9 mouse cellular contexts compared by ENCODE assay signal in genomic region chr3:89512225-89512624, GRCm38 (mm10). TPM values are rescaled to one million over a fixed set of nuclear protein-coding genes. Genes with fewer than 3 reads are reported as not detected.
DNase-seq lines count a peak whose midpoint lies in the region; ATAC-seq and TF ChIP-seq lines count a peak whose summit lies in the region.
"Had no signal": no experiment of that assay in that cellular context is flagged by ENCODE, and none has a peak within 500 bp of the region (broad histone marks: within the 10 kb centered on the region; RNA-seq: fewer than 3 reads in every experiment).

No protein-coding gene starts in this region.

- no peak for TF ChIP-seq POLR2A in CH12.LX (IDR thresholded peaks at IDR 0.05; ENCODE audit: low read depth, low read length)

- H3K36me3 ChIP-seq in intestine, postnatal 0 days (ENCODE audit: control insufficient read depth, insufficient read depth): no peaks in the 10 kb centered on the region
- no peaks in the 10 kb centered on the region for H3K36me3 ChIP-seq in intestine, embryonic 15.5 days
- no peaks in the 10 kb centered on the region for H3K36me3 ChIP-seq in CH12.LX (replicated peaks in 1 of 2; ENCODE audit: control insufficient read depth in 1 of 2, insufficient read depth in 1 of 2, low read length in 1 of 2)
- no peaks in the 10 kb centered on the region for H3K36me3 ChIP-seq in limb, embryonic 11.5 days (ENCODE audit: control insufficient read depth, insufficient read depth, low read length)
- H3K36me3 ChIP-seq: limb, embryonic 15.5 days had no signal

- no peak for ATAC-seq in intestine, postnatal 0 days
- ATAC-seq in intestine, embryonic 15.5 days: no peak
- no peak for ATAC-seq in limb, embryonic 11.5 days (ENCODE audit: insufficient number of reproducible peaks, low FRiP score, low TSS enrichment, low read depth)
- no peak for ATAC-seq in erythroid progenitor cell, adult 5-6 weeks (replicated peaks; ENCODE audit: low FRiP score, poor library complexity, severe bottlenecking)

- no peak for TF ChIP-seq EP300 in CH12.LX (IDR thresholded peaks at IDR 0.05; ENCODE audit: low read length)

- dilution Hi-C loops in CH12.LX (cut with MboI; ENCODE audit: extremely low pct_ligation_motif_present, extremely low pct_unique_long_range_greater_than_20kb, low sequenced_read_pairs): no loop called here

- peak; percentile 54 for TF ChIP-seq RAD21 in CH12.LX (IDR thresholded peaks at IDR 0.05; ENCODE audit: low read depth, low read length)

- H3K9ac ChIP-seq in intestine, postnatal 0 days (ENCODE audit: low read depth, low read length): no peak overlapping the region
- no peak overlapping the region for H3K9ac ChIP-seq in intestine, embryonic 15.5 days
- H3K9ac ChIP-seq in CH12.LX (ENCODE audit: insufficient read depth, low read depth): no peak overlapping the region
- H3K9ac ChIP-seq in limb, embryonic 11.5 days (ENCODE audit: low read length): no peak overlapping the region
- H3K9ac ChIP-seq: limb, embryonic 15.5 days had no signal

- no peak overlapping the region for H3K4me3 ChIP-seq in intestine, postnatal 0 days (ENCODE audit: low read depth, low read length)
- no peak overlapping the region for H3K4me3 ChIP-seq in intestine, embryonic 15.5 days (replicated peaks)
- H3K4me3 ChIP-seq in CH12.LX (replicated peaks in 1 of 3; ENCODE audit: low read depth in 2 of 3, low read length in 2 of 3, poor library complexity in 1 of 3): no peak overlapping the region
- H3K4me3 ChIP-seq in limb, embryonic 11.5 days (ENCODE audit: low read depth, low read length): no peak overlapping the region
- H3K4me3 ChIP-seq: limb, embryonic 15.5 days had no signal

- 96% methylated on average over 2 of the region's 2 CpGs for WGBS in intestine, postnatal 0 days
- WGBS in intestine, embryonic 15.5 days: 93% methylated on average over 2 of the region's 2 CpGs
- 95% methylated on average over 2 of the region's 2 CpGs for WGBS in limb, embryonic 11.5 days

- no peak overlapping the region for H3K27ac ChIP-seq in intestine, postnatal 0 days (ENCODE audit: low read depth, low read length)
- no peak overlapping the region for H3K27ac ChIP-seq in intestine, embryonic 15.5 days
- no peak overlapping the region for H3K27ac ChIP-seq in CH12.LX (ENCODE audit: insufficient read depth, low read depth)
- no peak overlapping the region for H3K27ac ChIP-seq in limb, embryonic 11.5 days (replicated peaks; ENCODE audit: low read depth, low read length)
- H3K27ac ChIP-seq: limb, embryonic 15.5 days had no signal

- H3K4me1 ChIP-seq in intestine, postnatal 0 days (replicated peaks; ENCODE audit: control insufficient read depth, insufficient read depth, low read length): no peaks in the 10 kb centered on the region
- no peaks in the 10 kb centered on the region for H3K4me1 ChIP-seq in intestine, embryonic 15.5 days (replicated peaks)
- peaks cover 0 to 5% of the 10 kb centered on the region in 2 experiments; a peak in 1 of 4 replicates for H3K4me1 ChIP-seq in CH12.LX (ENCODE audit: control insufficient read depth in 1 of 2, insufficient read depth in 2 of 2)
- H3K4me1 ChIP-seq in limb, embryonic 11.5 days (ENCODE audit: control insufficient read depth, insufficient read depth, low read length): peaks cover 15% of the 10 kb centered on the region

- H3K79me2 ChIP-seq in CH12.LX (replicated peaks; ENCODE audit: control insufficient read depth, extremely low read depth, insufficient read depth, poor library complexity, severe bottlenecking): no peaks in the 10 kb centered on the region

- DNase-seq in A20 (ENCODE audit: low read depth, low spot score) (peak; percentile 55), CH12.LX (ENCODE audit: extremely low read depth) (peak; percentile 37)
- peak; percentile 48 for DNase-seq in limb, embryonic 11.5 days (ENCODE audit: low spot score)
- no peak for DNase-seq in spleen, postnatal 4 days (ENCODE audit: low spot score in 2 of 2)

- in situ Hi-C loops in CH12.LX (cut with MboI; ENCODE audit: low pct_ligation_motif_present, low pct_unique_long_range_greater_than_20kb, low sequenced_read_pairs): loop anchor here (10.0 kb wide), 1 partner anchor 173 kb away; no protein-coding TSS in a partner anchor

- H3K4me2 ChIP-seq in intestine, postnatal 0 days (replicated peaks; ENCODE audit: low read depth): no peak overlapping the region
- H3K4me2 ChIP-seq in intestine, embryonic 15.5 days (replicated peaks): no peak overlapping the region
- no peak overlapping the region for H3K4me2 ChIP-seq in CH12.LX (ENCODE audit: insufficient read depth, low read depth, poor library complexity, severe bottlenecking)
- no peak overlapping the region for H3K4me2 ChIP-seq in limb, embryonic 11.5 days (ENCODE audit: low read depth, severe bottlenecking)
- H3K4me2 ChIP-seq: limb, embryonic 15.5 days had no signal

- H3K9me3 ChIP-seq in intestine, postnatal 0 days (ENCODE audit: control insufficient read depth): no peaks in the 10 kb centered on the region
- no peaks in the 10 kb centered on the region for H3K9me3 ChIP-seq in intestine, embryonic 15.5 days
- H3K9me3 ChIP-seq in CH12.LX (replicated peaks; ENCODE audit: low read length): peaks cover 10% of the 10 kb centered on the region
- H3K9me3 ChIP-seq in limb, embryonic 11.5 days (ENCODE audit: control insufficient read depth, low read length): no peaks in the 10 kb centered on the region
- H3K9me3 ChIP-seq: limb, embryonic 15.5 days had no signal

- H3K27me3 ChIP-seq in intestine, postnatal 0 days (replicated peaks; ENCODE audit: control insufficient read depth, insufficient read depth, low read length): peaks cover 8% of the 10 kb centered on the region
- H3K27me3 ChIP-seq in intestine, embryonic 15.5 days (replicated peaks): peaks cover 5% of the 10 kb centered on the region; the same call in 1 of the 2 replicates
- peaks cover 16% of the 10 kb centered on the region for H3K27me3 ChIP-seq in CH12.LX (replicated peaks)
- H3K27me3 ChIP-seq in limb, embryonic 11.5 days (ENCODE audit: control insufficient read depth, insufficient read depth, low read length): no peaks in the 10 kb centered on the region

- TF ChIP-seq CTCF in intestine, postnatal 0 days (IDR thresholded peaks at IDR 0.05; ENCODE audit: low read depth): peak; percentile 76
- peak; percentile 68 to 70 for TF ChIP-seq CTCF in CH12.LX (conservative IDR thresholded peaks at IDR 0.05 in 1 of 2, IDR thresholded peaks at IDR 0.05 in 1 of 2; ENCODE audit: low read depth in 2 of 2, low read length in 2 of 2)

TF ChIP-seq in CH12.LX, 34 proteins besides CTCF, POLR2A, EP300 and RAD21:
- TF ChIP-seq MEF2A (IDR thresholded peaks at IDR 0.05; ENCODE audit: borderline replicate concordance, low read depth, low read length): no peak
- peak; percentile 64 for TF ChIP-seq SMC3 (IDR thresholded peaks at IDR 0.05; ENCODE audit: low read depth, low read length)

RNA-seq across cellular contexts. Expression of gene Kcnn3, which starts 7.7 kb away (rescaled TPM):
- polyA plus RNA-seq in intestine, postnatal 0 days (2015; fragmentation: Nextera tagmentation; extraction: Ambion mirVana): 4.6 TPM in 2 replicates
- 4.4 and 4.6 TPM in 2 replicates for polyA plus RNA-seq in intestine, embryonic 15.5 days (2015; fragmentation: Nextera tagmentation; extraction: Ambion mirVana)
- total RNA-seq in CH12.LX (2012; rRNA removed) (not detected in 2 replicates), CH12.LX (2014; rRNA removed) (not detected in 2 replicates)
- 0.06 TPM in 1 of 2 replicates, not detected in the other for polyA plus RNA-seq in CH12.LX (2012; ENCODE audit: insufficient read length, low read depth)
- polyA plus RNA-seq in limb, embryonic 11.5 days (2014; fragmentation: Nextera tagmentation; extraction: Ambion mirVana): 1.0 and 1.1 TPM in 2 replicates
- not detected in 2 replicates for total RNA-seq in erythroid progenitor cell, adult 5-6 weeks (2015; ENCODE audit: low replicate concordance)
- not detected in 2 replicates for total RNA-seq in erythroid progenitor cell, adult 5-6 weeks (2017; ENCODE audit: low replicate concordance)
- total RNA-seq: neutrophil, adult 5-6 weeks had no signal

RNA-seq across cellular contexts. Expression of gene Pmvk, which starts 57.9 kb away (rescaled TPM):
- 27.7 and 28.4 TPM in 2 replicates for polyA plus RNA-seq in intestine, postnatal 0 days (2015; fragmentation: Nextera tagmentation; extraction: Ambion mirVana)
- 62.7 and 69.6 TPM in 2 replicates for polyA plus RNA-seq in intestine, embryonic 15.5 days (2015; fragmentation: Nextera tagmentation; extraction: Ambion mirVana)
- total RNA-seq in CH12.LX (2012; rRNA removed) (42.1 and 50.5 TPM in 2 replicates), CH12.LX (2014; rRNA removed) (64.0 and 69.3 TPM in 2 replicates)
- 42.0 and 47.1 TPM in 2 replicates for polyA plus RNA-seq in CH12.LX (2012; ENCODE audit: insufficient read length, low read depth)
- 58.6 and 64.0 TPM in 2 replicates for polyA plus RNA-seq in limb, embryonic 11.5 days (2014; fragmentation: Nextera tagmentation; extraction: Ambion mirVana)
- 14.1 and 16.3 TPM in 2 replicates for total RNA-seq in erythroid progenitor cell, adult 5-6 weeks (2015; ENCODE audit: low replicate concordance)
- total RNA-seq in erythroid progenitor cell, adult 5-6 weeks (2017; ENCODE audit: low replicate concordance): 8.9 and 13.0 TPM in 2 replicates

Comparison
In these comparisons a context has a peak if more than half of its experiments do, and no peak if none do; other contexts are left out.
1. DNase-seq: peak in A20 (single experiment), CH12.LX (single experiment) and limb, embryonic 11.5 days (single experiment); none in spleen, postnatal 4 days (0 of 2).